Mouse (Mus musculus) midbrain, embryonic 10.5 days (tissue): Measurements from ENCODE around the gene Olfr619. TPM values are rescaled to one million over a fixed set of nuclear protein-coding genes. Genes with fewer than 3 reads are reported as not detected.

Experiments
- DNase-seq: peaks from one replicate; pipeline ENCODE4 v3.0.0-alpha.2; 2017; ENCODE audit warnings: low spot score
- H3K27ac ChIP-seq: fragments of 300-500 bp; sonication (generic); replicated peaks from 2 replicates; pipeline ENCODE4 v1.5.1; 2016; ENCODE audit warnings: mild to moderate bottlenecking
- H3K27me3 ChIP-seq: fragments of 300-500 bp; sonication (generic); 2 replicates; pipeline ENCODE4 v1.6.1; 2016; ENCODE audit warnings: low read depth, mild to moderate bottlenecking; ENCODE audit not compliant: poor library complexity, severe bottlenecking
- H3K36me3 ChIP-seq: fragments of 300-500 bp; sonication (generic); 2 replicates; pipeline ENCODE4 v1.6.1; 2016; ENCODE audit warnings: mild to moderate bottlenecking, moderate library complexity
- H3K4me1 ChIP-seq: fragments of 300-500 bp; sonication (generic); 2 replicates; pipeline ENCODE4 v1.6.1; 2016
- H3K4me3 ChIP-seq: fragments of 300-500 bp; sonication (generic); 2 replicates; pipeline ENCODE4 v1.5.1; 2016; ENCODE audit warnings: mild to moderate bottlenecking, moderate library complexity
- H3K9me3 ChIP-seq: fragments of 300-500 bp; sonication (generic); replicated peaks from 2 replicates; pipeline ENCODE4 v1.6.1; 2016; ENCODE audit warnings: mild to moderate bottlenecking
- WGBS: fragments of 180-500 bp; shearing (Covaris S2); methylation state at CpG from one replicate; pipeline ENCODE4 v1.1.7; 2016; 5-methylcytosine and 5-hydroxymethylcytosine counted together
- microRNA-seq: library from miRNA; unstranded; fragments of <30 nt; microRNA quantifications from one replicate; pipeline ENCODE4, GENCODE M21; 2017
- polyA plus RNA-seq: library from polyadenylated mRNA; unstranded; fragments of >200 nt; fragmentation: Nextera tagmentation; extraction: Ambion mirVana; gene quantifications from 2 replicates; pipeline ENCODE4 v1.2.1, GENCODE M21; 2016

Olfr619 gene
- not detected in 2 replicates for polyA plus RNA-seq

DNA sequence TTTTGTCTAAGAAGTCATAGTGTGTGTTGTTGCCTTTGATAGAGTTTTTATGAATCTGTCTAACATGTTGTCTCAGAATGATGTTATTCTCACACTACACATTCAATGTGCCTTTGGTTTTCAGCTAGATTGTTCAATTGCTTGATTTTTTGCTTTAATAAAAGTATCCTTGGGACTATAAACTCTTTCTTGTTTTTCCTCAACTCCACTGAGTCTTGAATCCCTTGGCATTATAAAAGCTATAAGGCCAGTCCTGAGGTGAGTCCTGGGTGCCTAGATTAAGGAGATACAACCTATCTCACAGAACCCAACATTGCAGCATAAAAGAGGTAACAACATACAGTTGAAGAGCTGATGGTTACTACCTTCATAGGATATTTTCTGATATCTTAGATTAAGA, at the start of gene Olfr619:
Olfr619 (plus strand) TSS at position 301 of the 400 bp plus-strand sequence.
- Histone ChIP-seq H3K4me1 (no peaks in the 10 kb centered on the region), H3K9me3 (no peaks in the 10 kb centered on the region), H3K27ac (no peak within 1 kb of the TSS), H3K36me3 (no peaks in the 10 kb centered on the region), H3K4me3 (no peak within 1 kb of the TSS), H3K27me3 (no peaks in the 10 kb centered on the region)
- no peak for DNase-seq

DNA sequence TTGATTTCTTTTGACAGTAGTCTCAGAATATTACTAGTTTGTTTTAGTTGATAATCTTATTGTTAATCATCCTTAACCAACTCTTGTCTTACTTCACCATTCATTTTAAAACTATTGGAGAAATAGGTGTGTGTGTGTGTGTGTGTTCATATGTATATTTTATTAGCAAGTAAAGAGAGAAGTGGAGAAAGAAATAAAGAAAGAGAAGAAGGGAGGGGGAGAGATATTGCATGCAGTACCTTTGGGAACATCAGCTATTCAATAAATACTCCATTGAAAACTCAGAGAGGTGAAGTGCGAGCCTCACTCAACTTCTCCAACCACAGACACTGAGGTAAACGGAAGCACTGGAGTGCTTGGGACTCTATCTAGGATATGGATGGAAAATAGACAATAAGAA, 44.6 kb upstream of the Olfr619 start, which contains the start of gene Olfr615:
Olfr615 (plus strand) TSS at position 301 of the 400 bp plus-strand sequence.
- Histone ChIP-seq H3K36me3 (no peaks in the 10 kb centered on the region), H3K4me1 (no peaks in the 10 kb centered on the region), H3K4me3 (no peak within 1 kb of the TSS), H3K9me3 (no peaks in the 10 kb centered on the region), H3K27me3 (no peaks in the 10 kb centered on the region), H3K27ac (no peak within 1 kb of the TSS)
- 93% methylated on average over 2 of the region's 2 CpGs for whole genome bisulfite sequencing
- no peak for DNase-seq

DNA sequence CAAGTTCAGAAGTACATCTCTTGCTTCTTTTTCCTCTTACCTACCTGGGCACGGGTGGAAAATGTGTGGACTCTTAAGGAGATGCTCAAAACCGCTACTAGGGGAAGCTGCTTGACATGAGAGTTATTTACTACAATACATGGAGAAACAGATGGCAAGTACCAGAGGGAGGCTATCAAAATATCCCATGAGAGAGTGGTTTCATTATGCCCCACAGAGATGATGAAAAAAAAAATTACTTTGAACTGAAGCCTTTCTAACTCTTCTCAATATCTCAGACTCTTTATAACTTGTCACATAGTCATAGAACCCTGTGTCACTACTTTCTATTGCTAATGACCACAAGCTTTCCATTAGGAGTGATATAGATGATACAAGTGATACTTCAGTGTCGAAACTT, 31.3 kb upstream of the Olfr619 start, which contains the start of gene Olfr616:
Olfr616 (minus strand) TSS at position 101 of the 400 bp plus-strand sequence.
- 79% methylated on average over 3 of the region's 3 CpGs for WGBS
- Histone ChIP-seq H3K9me3 (no peaks in the 10 kb centered on the region), H3K27ac (no peak within 1 kb of the TSS), H3K4me1 (no peaks in the 10 kb centered on the region), H3K27me3 (no peaks in the 10 kb centered on the region), H3K36me3 (no peaks in the 10 kb centered on the region), H3K4me3 (no peak within 1 kb of the TSS)
- DNase-seq = no peak

DNA sequence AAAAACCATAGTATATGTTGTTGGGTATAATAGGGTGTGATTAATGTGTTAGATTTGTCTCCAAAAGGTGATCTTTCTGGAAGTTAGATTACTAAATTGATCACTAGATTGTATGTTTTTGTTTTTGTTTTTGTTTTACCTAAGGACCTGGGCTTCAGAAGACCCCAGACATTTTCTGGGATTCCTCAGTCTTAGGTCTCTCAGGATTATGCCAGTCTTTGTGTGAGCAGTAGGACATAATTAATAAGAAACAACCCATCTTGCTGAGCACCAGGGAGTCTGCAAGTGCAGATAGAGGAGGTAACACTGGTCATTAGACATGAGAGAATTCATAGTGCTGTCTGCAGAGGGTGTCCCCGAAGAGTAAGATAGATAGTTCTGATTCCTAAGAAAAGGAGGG, 27.6 kb upstream of the Olfr619 start, which contains the start of gene Olfr617:
Olfr617 (plus strand) TSS at position 301 of the 400 bp plus-strand sequence.
- Histone ChIP-seq H3K4me3 (no peak within 1 kb of the TSS), H3K9me3 (no peaks in the 10 kb centered on the region), H3K36me3 (no peaks in the 10 kb centered on the region), H3K27me3 (no peaks in the 10 kb centered on the region), H3K27ac (no peak within 1 kb of the TSS), H3K4me1 (no peaks in the 10 kb centered on the region)
- DNase-seq = no peak
- WGBS = 97% methylated on average over 1 of the region's 1 CpGs

DNA sequence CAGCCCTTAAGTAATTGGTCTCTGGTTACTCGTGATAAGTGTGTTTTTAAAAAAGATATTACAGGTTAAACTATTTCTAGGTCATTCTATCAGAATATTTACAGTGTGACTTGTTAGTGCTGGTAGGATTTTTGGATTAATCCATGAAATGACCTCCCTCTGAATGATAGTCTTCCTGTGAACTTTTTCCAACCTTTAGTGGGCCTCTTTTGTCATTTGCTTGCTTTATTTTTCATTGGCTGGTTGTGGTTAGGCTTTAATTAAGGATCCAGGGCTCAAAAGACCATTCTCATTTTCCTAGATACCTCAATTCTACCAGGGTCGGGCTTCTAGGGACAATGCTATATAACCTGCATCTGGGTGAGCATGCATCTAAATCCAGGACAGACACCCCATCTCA, 10.6 kb upstream of the Olfr619 start, which contains the start of gene Olfr618:
Olfr618 (plus strand) TSS at position 301 of the 400 bp plus-strand sequence.
- H3K9me3 ChIP-seq = no peaks in the 10 kb centered on the region
- H3K36me3 ChIP-seq = no peaks in the 10 kb centered on the region
- no peaks in the 10 kb centered on the region for H3K4me1 ChIP-seq
- no peak within 1 kb of the TSS for H3K27ac ChIP-seq
- 71% methylated on average over 2 of the region's 2 CpGs for WGBS
- no peak for DNase-seq
- no peak within 1 kb of the TSS for H3K4me3 ChIP-seq
- H3K27me3 ChIP-seq = no peaks in the 10 kb centered on the region

DNA sequence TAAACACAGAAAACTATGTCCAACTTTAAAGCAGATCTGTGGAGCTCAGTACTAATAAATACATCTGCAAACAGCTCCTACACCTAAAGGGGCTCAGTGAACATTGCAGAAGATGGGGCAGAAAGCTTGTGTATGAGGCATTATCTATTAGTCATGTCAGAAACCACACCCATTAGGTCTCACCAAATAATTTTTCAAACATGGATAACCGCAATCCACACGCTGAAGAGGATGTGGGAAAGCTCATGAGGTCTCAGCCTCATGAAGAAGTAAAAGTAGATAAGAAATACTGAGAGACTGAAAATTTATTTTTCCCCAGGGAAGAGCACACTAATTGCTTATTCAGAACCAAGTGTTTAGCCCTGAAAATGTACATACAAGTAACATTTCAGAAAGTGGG, 7.0 kb downstream of the Olfr619 start:
- no peak overlapping the region for H3K4me3 ChIP-seq
- no peak for DNase-seq
- H3K27ac ChIP-seq = no peak overlapping the region
- H3K4me1 ChIP-seq = no peaks in the 10 kb centered on the region
- WGBS = 87% methylated on average over 2 of the region's 2 CpGs
- H3K9me3 ChIP-seq = no peaks in the 10 kb centered on the region
- no peaks in the 10 kb centered on the region for H3K27me3 ChIP-seq
- no peaks in the 10 kb centered on the region for H3K36me3 ChIP-seq

DNA sequence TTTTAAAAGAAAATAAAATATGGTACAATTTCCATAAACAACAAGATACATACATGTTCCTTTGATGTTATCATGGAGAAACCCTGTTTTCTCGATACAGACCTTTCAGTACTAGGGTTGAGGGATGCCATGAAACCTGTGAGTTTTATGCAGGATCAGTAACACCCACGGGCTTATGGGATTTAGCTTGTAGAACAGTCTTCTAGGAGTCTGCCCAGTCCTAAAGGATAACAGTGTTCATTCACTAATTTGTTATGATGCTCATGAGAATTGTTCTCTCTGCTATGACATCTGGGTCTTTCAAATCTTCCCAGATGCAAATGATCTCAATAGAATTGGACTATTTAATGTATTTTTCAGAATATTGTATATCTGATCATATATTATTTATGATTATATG, 12.1 kb downstream of the Olfr619 start, which contains the start of gene Olfr620:
Olfr620 (minus strand) TSS at position 101 of the 400 bp plus-strand sequence.
- Histone ChIP-seq H3K36me3 (no peaks in the 10 kb centered on the region), H3K4me1 (no peaks in the 10 kb centered on the region), H3K27ac (no peak within 1 kb of the TSS), H3K4me3 (no peak within 1 kb of the TSS), H3K9me3 (no peaks in the 10 kb centered on the region), H3K27me3 (no peaks in the 10 kb centered on the region)
- WGBS = 76% methylated on average over 2 of the region's 2 CpGs
- no peak for DNase-seq

DNA sequence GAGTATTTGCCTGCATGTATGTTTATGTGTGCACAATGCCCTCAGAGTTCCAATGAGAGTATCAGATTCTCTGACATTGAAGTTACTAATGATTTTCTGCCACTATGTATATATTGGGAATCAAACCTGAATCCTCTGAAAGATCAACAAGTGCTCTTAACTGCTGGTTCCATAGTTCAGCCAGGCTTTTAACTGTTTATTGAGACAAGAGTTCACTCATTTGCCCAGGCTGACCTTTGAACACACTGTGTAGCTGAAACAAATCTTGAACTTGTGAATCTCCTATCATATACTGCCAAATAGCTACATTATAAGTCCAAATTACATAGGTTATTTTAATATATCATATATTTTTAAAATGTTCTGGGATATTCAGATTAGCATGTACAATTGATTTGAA, 36.4 kb downstream of the Olfr619 start:
- DNase-seq = no peak
- Histone ChIP-seq H3K27ac (no peak overlapping the region), H3K36me3 (no peaks in the 10 kb centered on the region), H3K4me3 (no peak overlapping the region), H3K27me3 (no peaks in the 10 kb centered on the region), H3K9me3 (no peaks in the 10 kb centered on the region), H3K4me1 (no peaks in the 10 kb centered on the region)

DNA sequence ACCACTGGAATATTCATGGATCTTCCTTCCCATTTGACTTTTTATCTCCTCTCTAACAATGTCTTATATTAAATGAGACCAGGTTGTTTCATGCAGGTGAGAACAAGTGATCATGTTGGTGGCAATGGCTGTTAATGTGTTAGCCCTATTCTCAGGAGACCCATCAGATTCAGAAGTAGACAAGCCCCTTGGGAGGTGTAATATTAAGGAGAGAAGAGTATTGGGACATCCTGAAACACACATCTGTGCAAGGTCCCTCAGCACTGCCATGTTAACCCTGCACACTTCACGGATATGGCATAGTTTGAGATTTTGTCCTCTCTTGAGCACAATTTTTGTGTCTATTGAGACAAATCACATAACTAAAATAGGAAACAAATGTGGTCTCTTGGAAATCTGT, 42.2 kb downstream of the Olfr619 start, which contains the start of gene Olfr622:
Olfr622 (minus strand) TSS at position 101 of the 400 bp plus-strand sequence.
- 75% methylated on average over 1 of the region's 1 CpGs for WGBS
- Histone ChIP-seq H3K4me3 (no peak within 1 kb of the TSS), H3K27ac (no peak within 1 kb of the TSS), H3K36me3 (no peaks in the 10 kb centered on the region), H3K4me1 (no peaks in the 10 kb centered on the region), H3K9me3 (no peaks in the 10 kb centered on the region), H3K27me3 (no peaks in the 10 kb centered on the region)
- DNase-seq = no peak

DNA sequence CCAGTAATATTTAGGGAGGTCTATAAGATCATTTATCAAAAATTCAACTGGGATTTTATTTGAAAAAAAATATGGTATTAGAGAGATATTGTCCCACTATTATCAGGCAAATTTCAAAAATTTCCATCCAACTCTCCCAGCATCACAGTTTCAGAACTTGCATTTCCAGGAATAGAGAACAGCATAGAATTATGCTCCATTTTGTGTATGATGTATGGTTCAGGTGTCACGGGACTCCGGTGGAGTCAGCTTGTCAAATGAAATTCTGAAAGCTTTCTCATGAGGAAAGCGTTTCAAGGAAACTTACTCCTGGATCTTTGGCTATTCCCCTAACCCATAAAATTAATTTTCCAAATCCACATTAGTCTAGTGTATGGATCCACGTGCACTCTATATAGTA, 43.7 kb downstream of the Olfr619 start:
- Histone ChIP-seq H3K27me3 (no peaks in the 10 kb centered on the region), H3K27ac (no peak overlapping the region), H3K4me1 (no peaks in the 10 kb centered on the region), H3K4me3 (no peak overlapping the region), H3K9me3 (no peaks in the 10 kb centered on the region), H3K36me3 (no peaks in the 10 kb centered on the region)
- DNase-seq = no peak
- WGBS = 91% methylated on average over 4 of the region's 4 CpGs

Small RNA genes within 50 kb of the gene (microRNA-seq; reads per million reads assigned to microRNA genes)
- gene Gm26506 = not detected

Other genes with a start within 250 kb of the Olfr619 start
- not detected in 2 replicates for gene Olfr601, start 237.9 kb upstream of the Olfr619 start, polyA plus RNA-seq
- gene Olfr603, start 214.4 kb upstream of the Olfr619 start, polyA plus RNA-seq = not detected in 2 replicates
- gene Usp17lc, start 185.5 kb upstream of the Olfr619 start, polyA plus RNA-seq = not detected in 2 replicates
- not detected in 2 replicates for gene Olfr605, start 155.1 kb upstream of the Olfr619 start, polyA plus RNA-seq
- not detected in 2 replicates for gene Olfr606, start 151.5 kb upstream of the Olfr619 start, polyA plus RNA-seq
- gene Olfr607, start 136.4 kb upstream of the Olfr619 start, polyA plus RNA-seq = not detected in 2 replicates
- gene Olfr608, start 130.7 kb upstream of the Olfr619 start, polyA plus RNA-seq = not detected in 2 replicates
- gene Olfr609, start 102.5 kb upstream of the Olfr619 start, polyA plus RNA-seq = not detected in 2 replicates
- gene Olfr610, start 88.5 kb upstream of the Olfr619 start, polyA plus RNA-seq = not detected in 2 replicates
- gene Olfr611, start 79.7 kb upstream of the Olfr619 start, polyA plus RNA-seq = not detected in 2 replicates
- not detected in 2 replicates for gene Olfr612, start 57.9 kb upstream of the Olfr619 start, polyA plus RNA-seq
- not detected in 2 replicates for gene Olfr613, start 52.5 kb upstream of the Olfr619 start, polyA plus RNA-seq
- gene Olfr615, start 44.5 kb upstream of the Olfr619 start, polyA plus RNA-seq = not detected in 2 replicates
- not detected in 2 replicates for gene Olfr616, start 31.4 kb upstream of the Olfr619 start, polyA plus RNA-seq
- not detected in 2 replicates for gene Olfr617, start 27.5 kb upstream of the Olfr619 start, polyA plus RNA-seq
- gene Olfr618, start 10.5 kb upstream of the Olfr619 start, polyA plus RNA-seq = not detected in 2 replicates
- gene Olfr620, start 12.0 kb downstream of the Olfr619 start, polyA plus RNA-seq = not detected in 2 replicates
- gene Olfr622, start 42.1 kb downstream of the Olfr619 start, polyA plus RNA-seq = not detected in 2 replicates
- gene Olfr623, start 63.1 kb downstream of the Olfr619 start, polyA plus RNA-seq = not detected in 2 replicates
- gene Olfr624, start 70.6 kb downstream of the Olfr619 start, polyA plus RNA-seq = 0.02 TPM in 2 replicates
- not detected in 2 replicates for gene Olfr625-ps1, start 82.1 kb downstream of the Olfr619 start, polyA plus RNA-seq
- gene Olfr243, start 114.1 kb downstream of the Olfr619 start, polyA plus RNA-seq = not detected in 2 replicates
- not detected in 2 replicates for gene Olfr628, start 129.8 kb downstream of the Olfr619 start, polyA plus RNA-seq
- not detected in 2 replicates for gene Olfr629, start 144.4 kb downstream of the Olfr619 start, polyA plus RNA-seq
- gene Olfr630, start 156.8 kb downstream of the Olfr619 start, polyA plus RNA-seq = not detected in 2 replicates
- not detected in 2 replicates for gene Olfr69, start 171.0 kb downstream of the Olfr619 start, polyA plus RNA-seq
- gene Olfr68, start 179.1 kb downstream of the Olfr619 start, polyA plus RNA-seq = not detected in 2 replicates
- gene Olfr67, start 191.2 kb downstream of the Olfr619 start, polyA plus RNA-seq = not detected in 2 replicates
- 191 and 345 TPM in 2 replicates for gene Hbb-bt, start 213.4 kb downstream of the Olfr619 start, polyA plus RNA-seq
- gene Hbb-bs, start 227.5 kb downstream of the Olfr619 start, polyA plus RNA-seq = 74.3 and 117 TPM in 2 replicates
- gene Hbb-bh2, start 239.9 kb downstream of the Olfr619 start, polyA plus RNA-seq = 0.23 TPM in 1 of 2 replicates, not detected in the other
- 3,029 and 4,275 TPM in 2 replicates for gene Hbb-bh1, start 242.6 kb downstream of the Olfr619 start, polyA plus RNA-seq